Mouse (Mus musculus): ENCODE measurements around the gene Snrnp25. TPM values are rescaled to one million over a fixed set of nuclear protein-coding genes. Genes with fewer than 3 reads are reported as not detected.
A peak's percentile ranks its signal among the peaks of the same experiment; 100 is the strongest.

The Snrnp25 gene
- total RNA-seq (2021): 11.3 and 15.4 TPM in 2 replicates
- long read RNA-seq, transcript Snrnp25-201 (5 exons, 821 nt): major isoform, 12 of 13 reads
- long read RNA-seq, partial matches to known transcripts: 0 of 13 reads
- long read RNA-seq, other reads (novel, unspliced or antisense): 1 of 13 reads

DNA sequence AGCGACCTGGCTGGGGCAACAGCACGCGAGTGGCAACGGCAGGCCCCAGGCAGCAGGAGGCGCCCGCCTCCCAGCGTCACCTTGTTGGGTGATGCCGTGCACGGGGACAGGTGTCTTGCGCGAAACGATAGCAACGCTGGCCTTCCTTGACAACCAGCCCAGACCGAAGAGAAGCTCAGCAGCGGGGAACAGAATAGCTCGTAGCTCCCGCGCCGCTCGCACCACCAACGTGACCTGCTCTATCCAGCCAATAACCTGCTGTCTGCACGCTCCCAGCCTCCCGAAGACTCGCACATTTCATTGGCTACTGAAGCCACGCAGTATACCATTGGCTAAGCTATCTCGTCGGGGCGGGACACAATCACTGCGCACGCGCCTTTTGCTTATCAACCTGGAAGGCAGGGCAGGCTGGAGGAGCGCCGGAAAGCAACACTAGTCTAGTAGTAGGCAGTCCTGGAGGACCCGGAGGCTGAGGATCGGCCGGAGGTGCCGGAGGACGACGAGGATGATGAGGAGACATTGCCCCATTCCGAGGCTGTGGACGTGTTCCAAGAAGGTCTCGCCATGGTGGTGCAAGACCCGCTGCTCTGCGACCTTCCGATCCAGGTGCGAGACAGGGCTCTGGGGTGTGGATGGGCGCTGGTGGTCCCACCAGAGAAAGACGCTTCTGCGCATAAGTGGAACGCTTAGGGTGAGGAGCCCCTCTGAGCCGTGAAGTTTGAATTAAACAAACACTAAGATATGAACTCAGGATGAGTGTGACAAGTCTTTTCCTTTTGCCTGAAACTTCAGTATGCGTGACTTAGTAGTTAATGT, at the start of gene Snrnp25:
Gene Snrnp25 (plus strand): TSS at position 358 of the 816 bp plus-strand sequence.
- peak; percentile 95 for DNase-seq

DNA sequence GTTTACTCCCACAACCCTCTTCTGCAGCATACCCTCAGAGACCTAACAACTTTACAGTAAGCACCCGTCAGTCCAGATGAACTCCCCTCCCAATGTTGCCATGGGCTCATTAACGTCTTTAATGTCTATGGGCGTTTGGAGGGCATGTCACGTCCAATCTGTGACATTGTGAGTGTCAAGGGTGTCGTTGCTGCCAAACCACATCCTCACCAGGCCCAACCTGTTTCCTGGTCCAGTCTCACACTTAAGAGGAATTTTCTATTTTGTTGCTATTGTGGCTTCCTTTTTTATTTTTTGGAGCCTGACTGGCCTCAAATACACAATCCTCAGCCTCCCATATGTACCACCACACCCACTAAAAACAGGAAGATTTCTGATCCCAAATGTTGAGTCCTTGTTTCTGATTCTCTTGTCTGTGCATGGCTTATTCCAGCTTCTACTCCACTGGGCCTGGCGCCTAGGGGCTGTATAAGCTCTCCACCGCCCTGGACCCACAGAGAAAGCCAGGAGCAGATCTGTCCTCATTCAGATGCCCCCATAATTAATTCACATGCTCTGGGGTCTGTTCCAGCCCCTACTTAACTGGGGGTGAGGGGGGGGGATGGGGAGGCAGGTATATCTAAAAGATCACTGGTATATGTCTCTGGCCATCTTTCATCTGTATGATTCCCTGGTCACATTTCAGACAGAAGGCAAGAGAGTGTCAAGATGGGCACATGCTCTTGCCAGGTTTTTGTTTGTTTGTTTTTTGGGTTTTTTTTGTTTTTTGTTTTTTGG, 48.2 kb upstream of the Snrnp25 start:
- DNase-seq: no peak

DNA sequence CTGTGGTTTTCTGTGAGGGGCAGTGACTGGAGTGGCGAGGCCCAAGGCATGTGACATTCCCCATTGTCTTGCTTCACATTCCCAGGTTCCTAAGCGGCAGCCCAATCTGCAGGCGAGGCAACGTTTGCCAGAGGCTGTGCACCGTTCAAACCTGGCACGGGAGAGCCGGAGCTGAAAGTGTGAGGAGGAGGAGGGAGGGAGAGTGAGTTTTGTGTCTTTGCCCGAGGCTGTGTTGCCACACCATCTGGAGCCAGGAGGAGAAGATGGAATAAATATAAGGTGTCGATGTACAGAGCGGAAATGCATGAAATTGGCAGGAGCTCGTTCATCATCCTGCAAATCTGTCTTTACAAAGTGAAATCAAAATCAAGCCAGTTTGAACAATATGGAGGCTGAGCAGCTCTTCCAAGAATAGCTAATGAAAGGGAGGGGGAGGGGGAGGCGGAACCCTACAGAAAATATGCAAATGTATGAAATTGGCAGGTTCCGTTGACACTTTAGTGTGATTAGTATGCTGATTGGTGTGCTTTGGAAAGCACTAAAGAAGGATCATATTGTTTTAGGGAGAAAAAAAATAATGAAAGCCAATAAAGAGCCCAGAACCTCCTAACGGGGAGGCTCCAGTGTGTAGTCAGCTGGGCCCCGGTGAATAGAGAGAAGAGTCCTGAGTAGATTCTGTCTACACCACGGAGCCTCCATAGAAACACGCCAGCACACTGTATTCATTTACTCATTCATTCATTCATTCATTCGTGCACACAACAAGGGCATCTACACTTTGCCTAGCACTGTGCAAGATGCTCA, 47.2 kb upstream of the Snrnp25 start:
- no peak for DNase-seq

DNA sequence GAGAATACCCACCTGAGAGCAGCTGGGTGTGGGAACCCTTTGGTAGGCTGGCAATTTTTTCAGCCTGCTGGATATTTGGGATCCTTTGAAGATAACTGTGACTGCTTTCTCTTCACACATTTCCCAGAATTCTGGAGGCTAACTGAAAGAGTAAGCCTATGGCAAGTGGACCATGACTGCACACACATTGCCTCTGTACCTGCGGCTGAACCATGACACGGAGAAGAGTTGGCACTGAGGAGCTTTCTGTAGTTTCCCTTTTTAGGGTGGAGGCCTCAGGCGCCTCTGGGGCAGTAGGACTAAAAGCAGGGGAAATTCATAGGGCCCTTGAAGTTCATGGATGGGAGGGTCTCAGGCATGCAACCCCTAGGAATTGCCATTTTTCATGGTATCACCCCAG, 46.0 kb upstream of the Snrnp25 start:
- no peak for DNase-seq

DNA sequence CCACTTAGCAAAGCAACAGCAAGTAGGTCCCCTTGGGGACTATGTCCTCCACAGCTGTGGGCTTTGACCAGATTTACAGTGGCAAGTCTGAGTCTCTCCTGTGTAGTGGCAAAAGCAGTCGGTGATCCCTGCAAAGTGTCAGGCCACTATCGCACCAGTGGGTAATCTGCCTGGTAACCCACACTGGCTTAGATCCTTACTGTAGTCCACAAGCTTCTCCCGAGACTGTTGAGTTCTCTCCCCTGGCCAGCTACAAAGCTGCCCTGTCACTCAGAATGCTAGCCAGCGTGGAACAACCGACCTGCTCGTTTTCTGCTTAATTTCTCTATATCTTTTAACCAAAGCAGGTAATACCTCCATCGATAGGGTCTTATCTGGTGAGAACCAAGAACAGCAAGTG, 44.9 kb upstream of the Snrnp25 start:
- DNase-seq: no peak

DNA sequence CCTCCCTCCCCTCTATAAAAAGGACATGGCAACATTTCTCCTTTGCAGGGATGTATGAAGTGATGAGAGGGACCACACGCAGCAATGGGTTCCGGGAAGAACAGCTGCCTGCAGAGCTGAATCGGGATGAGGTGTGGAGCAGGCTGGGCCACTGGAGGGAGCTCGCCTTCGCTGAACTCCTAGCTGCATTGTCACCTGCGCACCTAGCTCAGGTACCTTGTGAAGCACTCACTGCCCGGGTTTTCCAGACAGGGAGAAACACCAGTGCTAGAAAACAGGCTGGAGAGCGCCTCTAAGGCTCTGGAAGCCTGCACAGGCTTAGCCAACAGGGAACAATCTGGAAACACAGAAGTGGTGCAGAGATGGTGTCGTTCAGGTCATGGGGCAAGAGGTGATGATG, 43.7 kb upstream of the Snrnp25 start:
- DNase-seq: peak; percentile 7

DNA sequence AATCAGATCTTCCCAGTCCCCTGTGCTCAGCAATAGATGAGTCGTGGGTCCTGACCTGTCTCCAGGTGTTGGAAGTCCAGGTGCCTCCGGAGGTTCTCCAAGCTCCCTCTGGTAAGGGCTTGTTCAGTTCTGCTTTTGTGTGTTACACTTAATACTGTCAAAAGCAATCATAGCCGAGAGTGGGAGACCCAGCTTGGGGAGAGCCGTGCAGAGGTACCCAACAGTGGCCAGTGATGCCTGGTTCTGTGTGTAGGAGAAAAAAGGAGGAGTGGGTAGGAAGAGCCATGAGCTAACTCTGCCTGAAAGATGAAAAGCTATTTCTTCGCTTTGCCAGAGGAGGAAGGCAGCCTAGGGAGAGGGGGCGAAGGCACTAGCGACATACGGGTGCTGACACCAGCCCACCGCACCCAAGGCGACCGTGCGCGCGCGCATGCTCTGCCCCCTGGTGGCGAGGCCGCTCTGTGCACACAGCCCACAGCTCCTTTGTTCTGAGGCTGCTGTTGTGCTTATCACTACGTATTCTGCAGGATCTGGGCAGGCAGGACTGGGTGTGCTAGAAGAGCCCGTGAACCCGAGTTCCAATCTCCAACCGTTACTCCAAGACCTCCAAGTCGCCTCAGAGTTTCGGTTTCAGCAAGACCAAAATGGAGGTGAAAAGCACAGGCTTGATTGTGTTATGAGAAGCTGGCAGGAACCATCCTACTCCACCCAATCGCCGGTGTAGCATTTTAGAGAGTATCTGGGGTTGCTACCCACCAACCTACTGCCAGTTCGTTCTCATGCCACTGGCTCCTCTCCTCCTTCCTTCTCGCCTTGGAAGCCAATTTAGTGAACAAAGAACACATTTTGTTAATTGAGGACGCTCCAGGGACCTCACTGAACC, 43.1 kb upstream of the Snrnp25 start:
- DNase-seq: peak; percentile 80

DNA sequence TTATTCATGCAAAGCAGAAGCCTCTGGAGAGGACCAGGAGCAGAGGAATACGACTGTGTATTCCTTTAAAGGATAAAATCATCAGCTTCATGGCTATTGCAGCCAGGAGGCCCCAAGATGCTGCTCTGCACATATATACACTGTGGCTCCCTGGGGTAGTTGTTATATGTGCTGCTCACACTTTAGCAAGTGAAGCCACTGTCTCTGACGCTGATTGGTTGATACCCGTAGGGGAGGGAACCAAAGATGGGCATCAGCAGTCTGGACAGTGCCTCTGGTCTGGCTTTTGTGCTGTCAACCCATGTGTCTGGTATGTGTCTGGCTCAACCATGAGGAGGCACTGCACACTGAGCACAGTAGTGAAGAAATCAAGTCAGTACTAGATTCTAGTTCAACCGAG, 38.5 kb upstream of the Snrnp25 start:
- no peak for DNase-seq

DNA sequence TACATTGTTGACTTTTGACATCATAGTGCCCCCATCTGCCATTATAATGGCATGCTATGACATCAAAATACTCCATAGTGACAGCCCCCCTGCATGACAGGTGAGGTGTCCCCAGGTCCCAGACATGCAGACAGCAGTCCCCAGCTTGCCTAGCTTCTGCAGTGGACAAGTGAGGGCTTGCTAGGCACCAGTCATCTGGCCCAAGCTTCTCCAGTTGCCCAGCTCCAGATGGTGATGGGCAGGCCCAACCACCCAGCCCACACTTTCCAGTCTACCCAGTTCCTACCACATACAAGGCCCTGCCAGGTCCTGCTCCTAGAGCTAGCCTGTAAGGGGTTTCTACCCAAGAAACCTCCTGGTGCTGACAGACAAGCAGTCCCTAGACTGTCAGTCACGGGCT, 26.7 kb upstream of the Snrnp25 start:
- no peak for DNase-seq

DNA sequence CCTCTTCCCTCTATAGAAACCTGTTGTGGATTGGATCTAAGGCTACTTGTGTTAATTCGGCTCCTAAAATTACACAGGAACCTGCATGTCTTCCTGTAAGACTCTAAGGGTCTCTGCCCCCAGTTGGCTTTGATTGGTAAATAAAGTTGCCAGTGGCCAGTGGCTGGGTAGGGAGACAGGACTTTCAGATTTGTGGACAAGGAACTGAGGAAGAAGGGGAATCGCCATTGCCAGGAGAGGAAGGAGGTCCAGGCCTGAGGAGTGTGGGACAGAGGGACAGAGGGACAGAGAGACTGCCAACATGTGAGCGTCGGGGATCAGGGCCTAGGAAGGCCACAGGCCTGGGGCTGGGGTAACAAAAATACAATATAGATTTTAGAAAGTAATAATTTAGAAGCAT, 24.0 kb upstream of the Snrnp25 start:
- no peak for DNase-seq

DNA sequence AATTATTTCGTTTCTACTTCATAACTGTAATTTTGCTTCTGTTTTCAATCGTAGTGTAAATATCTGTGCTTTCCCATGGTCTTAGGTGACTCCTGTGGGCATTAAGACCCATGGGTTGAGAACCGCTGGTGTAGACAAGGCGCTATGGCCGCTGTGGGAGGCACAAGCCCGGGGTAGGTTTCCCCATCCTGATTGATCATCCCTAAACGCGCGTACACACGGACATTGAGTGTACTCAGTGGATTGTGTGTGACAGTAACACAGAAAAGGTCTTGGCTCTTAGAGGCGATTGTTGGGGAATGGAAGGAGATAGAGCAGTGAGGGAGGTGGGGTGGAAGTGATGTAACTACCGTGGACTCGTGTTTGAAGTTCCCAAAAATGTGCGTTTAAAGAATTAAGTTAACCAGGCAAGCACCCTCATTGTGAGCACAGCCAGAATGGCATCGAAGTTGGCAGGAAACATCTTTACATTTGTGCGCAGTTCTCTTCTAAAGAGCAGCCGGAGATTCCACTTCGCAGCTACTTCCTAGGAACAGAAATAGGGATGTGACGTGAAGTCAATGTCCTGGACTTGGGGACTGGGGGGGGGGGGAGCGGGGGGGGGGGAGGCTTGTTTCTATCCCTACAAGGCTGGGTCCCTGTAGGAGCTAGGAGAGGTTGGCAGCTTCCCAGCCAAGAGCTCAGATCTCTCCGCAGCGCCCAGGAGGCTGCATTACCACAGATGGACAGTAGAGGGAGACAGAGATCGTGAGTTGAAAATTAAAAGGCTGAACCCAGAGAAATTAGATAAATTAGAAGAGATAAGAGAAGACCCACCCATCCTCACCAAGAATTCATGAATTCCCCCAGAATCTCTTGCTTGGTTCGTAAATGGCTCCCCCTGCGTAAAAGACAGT, 23.0 kb upstream of the Snrnp25 start:
- DNase-seq: peak; percentile 78

DNA sequence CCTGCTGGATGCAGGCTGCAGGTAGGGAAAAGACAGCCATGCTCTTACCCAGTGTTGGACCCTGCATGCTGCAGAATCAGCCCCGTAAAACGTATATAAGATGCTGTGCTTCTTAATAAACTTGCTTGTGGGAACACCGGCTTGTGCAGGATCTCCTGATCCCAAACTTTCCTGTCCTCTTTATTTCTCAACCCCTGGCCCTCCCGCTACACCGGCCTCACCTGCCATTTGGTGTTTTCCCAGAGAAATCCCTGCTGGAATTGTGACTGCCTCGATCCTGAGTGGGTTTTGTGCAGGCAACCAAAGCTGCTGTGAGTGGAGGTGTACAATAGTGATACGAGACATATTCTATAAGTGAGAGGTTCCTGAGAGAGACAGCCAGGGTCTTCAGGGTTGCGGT, 20.7 kb upstream of the Snrnp25 start:
- DNase-seq: no peak

DNA sequence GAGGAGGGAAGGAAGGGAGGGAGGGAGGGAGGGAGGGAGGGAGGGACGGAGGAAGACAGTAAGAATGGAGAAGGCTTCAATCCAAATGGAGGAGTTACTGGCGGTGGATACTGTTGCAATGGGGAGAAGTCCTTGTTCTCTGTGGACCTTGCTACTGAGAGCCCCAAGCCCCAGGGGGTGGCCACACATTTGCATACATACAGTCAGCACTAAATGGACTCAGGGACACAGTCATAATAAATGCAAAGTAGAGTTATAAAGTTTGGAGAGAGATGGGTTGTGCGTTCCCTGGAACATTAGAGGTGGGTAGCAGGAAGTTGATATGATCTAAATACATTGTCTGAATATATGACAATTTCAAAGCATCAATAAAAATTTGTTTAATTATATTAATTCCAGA, 19.2 kb upstream of the Snrnp25 start:
- no peak for DNase-seq

DNA sequence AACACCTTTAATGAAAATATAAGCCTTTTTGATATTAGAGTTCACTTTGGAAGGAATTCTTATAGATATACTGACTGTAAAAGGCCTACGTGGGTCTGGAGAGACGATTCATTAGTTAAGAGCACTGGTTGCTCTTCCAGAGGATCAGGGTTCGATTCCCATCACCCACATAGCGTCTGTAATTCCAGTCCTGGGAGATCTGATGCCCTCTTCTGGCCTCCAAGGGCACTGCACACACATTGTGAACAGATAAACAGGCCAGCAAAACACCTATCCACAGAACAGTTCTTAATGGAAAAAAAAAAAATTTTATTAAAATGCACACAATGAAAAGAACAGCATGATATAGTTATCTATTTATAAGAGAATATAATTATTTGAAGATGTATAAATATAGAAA, 18.0 kb upstream of the Snrnp25 start:
- DNase-seq: no peak

DNA sequence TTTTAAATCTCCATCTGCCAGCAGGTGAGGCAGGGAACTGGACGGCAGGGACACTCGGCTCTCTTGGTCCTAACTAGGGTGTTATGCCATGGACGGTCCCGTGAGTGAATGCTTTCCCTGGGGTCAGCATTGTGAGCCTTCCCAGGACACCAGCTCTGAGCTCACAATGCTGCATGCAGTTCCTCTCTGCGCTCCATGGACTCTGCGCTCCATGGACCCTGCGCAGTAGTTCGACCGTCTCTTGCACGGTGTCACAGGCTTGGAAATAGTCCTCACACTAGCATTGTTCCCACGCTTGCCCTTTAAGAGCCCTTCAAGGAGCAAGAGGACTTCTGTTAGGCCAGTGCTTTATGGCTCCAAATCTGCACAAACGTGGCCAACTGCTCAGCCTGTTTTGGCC, 16.3 kb upstream of the Snrnp25 start:
- no peak for DNase-seq

DNA sequence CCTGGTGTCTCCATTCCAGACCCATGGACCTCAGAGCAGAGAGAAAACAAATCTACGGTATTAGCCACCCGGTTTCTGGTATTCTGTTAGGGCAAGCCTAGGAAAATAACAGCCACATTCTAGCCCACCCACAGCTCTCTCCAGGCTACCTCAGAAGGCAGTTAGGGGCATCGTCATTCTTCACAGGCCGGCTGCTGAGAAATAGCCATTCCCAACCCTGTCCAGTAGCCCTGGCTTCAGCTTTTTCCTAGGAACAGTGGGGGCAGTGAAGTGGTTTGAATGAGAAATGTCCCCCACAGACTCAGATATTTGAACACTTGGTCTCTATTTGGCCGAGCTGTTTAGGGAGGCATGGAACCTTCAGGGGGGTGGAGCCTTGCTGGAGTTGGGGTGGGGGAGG, 15.8 kb upstream of the Snrnp25 start:
- DNase-seq: no peak

DNA sequence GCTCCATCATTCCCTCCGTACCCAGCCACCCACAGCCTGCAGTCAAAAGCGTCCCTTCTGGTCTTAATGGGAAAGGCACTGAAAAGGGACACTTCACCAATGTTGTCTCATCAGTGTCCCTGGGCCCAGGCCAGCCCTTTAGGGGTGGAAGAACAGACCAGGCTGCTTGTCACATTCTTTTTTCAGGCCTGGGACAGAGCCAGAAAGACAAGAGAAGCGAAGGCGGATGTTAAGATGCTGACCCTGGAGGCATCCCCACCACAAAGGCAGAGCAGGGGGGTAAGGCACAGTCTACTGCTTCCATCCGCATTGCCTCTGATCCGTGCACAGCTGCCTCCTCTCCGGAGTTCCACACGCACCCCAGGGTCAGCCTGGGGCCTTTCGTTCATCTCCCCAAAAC, 15.1 kb upstream of the Snrnp25 start:
- DNase-seq: no peak

DNA sequence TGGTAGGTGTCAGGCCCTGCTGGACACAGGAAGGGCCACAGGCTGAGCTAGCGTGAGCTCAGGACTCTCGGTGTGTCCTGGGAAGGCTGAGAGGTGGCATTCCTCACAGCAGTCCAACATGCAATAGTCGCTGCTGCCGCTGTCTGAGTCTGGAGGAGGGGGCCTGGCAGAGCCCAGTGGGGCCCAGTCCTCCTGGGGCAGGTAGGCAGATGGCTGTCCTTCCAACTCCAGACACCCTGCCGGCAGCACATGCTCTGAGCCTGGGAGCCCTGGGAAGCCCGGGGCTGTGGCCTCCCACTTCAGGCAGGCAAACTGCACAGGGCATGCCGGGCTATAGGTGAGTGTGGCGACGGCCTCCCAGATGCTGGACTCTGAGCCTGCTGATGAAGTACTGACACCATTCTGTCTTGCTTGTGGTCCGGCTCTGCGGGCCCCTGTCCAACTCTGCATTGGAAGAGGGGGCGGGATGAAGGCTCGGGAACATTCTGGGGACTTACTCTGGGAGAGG, 14.6 kb upstream of the Snrnp25 start:
- DNase-seq: no peak

DNA sequence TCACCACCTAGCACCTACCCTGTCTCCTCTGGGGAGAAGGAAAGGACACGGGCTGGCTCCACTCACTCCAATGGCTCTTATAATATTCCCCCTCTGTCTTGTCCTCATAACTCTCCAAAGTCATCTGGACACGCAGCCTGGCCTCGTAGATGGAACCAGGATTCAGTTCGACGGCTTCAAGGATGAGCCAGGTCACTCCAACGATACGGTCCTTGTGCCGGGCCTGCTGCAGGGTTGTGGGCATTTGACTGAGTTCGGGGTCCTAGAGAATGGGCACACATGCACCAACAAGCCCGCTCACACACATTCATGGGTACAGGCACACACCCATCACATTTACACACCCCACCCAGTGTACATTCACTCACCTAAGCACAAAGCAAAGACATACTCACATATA, 12.1 kb upstream of the Snrnp25 start:
- no peak for DNase-seq

DNA sequence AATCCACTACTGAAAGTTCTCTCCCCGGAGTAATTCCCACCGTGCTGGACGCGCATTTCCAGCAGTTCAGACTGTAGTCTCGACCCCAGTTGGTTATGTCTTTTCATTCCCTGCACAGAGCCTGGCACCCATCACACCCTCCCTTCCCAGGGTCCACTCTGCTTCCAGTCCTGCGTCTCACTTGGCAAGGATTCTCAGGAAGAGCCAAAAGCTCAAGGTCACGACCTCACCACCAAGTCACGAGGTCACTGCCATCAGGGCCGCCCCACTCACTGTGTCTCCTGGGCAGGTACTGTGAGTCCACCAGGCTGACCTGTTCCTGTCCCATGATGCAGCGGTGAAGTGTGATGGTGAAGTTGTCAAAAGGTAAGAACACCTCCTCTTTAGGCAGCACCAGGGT, 11.1 kb upstream of the Snrnp25 start:
- no peak for DNase-seq
